In the genomic region with DNA sequence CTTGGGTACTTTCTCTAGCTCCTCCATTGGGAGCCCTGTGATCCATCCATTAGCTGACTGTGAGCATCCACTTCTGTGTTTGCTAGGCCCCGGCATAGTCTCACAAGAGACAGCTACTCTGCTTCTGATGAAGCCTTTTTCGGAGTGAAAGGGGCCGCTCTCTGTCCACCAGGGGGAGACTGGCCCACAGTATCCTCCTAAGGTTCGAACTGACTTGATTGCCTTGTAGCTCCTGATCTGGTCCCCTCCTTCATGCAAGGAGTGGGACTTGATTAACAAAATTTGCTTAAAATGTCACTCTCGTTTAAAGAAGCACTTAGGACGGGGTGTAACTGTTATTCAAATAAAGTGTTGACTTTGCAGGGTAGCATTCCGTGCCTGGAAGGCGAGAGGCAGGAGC, we compare ENCODE assay signal across 11 mouse cellular contexts.
DNase-seq lines count a peak whose midpoint lies in the region; ATAC-seq and TF ChIP-seq lines count a peak whose summit lies in the region.
"Had no signal": no experiment of that assay in that cellular context is flagged by ENCODE, and none has a peak within 500 bp of the region (broad histone marks: within the 10 kb centered on the region; RNA-seq: fewer than 3 reads in every experiment).

No protein-coding gene starts in this region.

- H3K9me3 ChIP-seq in CH12.LX (replicated peaks; ENCODE audit: low read length) = no peaks in the 10 kb centered on the region
- H3K9me3 ChIP-seq in embryonic facial prominence, embryonic 11.5 days (replicated peaks; ENCODE audit: control insufficient read depth, low read length) = no peaks in the 10 kb centered on the region
- H3K9me3 ChIP-seq: heart, embryonic 13.5 days had no signal

- H3K79me2 ChIP-seq in CH12.LX (replicated peaks; ENCODE audit: control insufficient read depth, extremely low read depth, insufficient read depth, poor library complexity, severe bottlenecking) = no peaks in the 10 kb centered on the region

- H3K27ac ChIP-seq in CH12.LX (ENCODE audit: insufficient read depth, low read depth) = no peak overlapping the region
- no peak overlapping the region for H3K27ac ChIP-seq in embryonic facial prominence, embryonic 11.5 days (replicated peaks; ENCODE audit: low read depth, low read length)
- H3K27ac ChIP-seq: heart, embryonic 13.5 days had no signal

- no peak overlapping the region for H3K9ac ChIP-seq in CH12.LX (ENCODE audit: insufficient read depth, low read depth)
- H3K9ac ChIP-seq in embryonic facial prominence, embryonic 11.5 days (replicated peaks; ENCODE audit: low read length) = no peak overlapping the region
- H3K9ac ChIP-seq: heart, embryonic 13.5 days had no signal

- in situ Hi-C loops in CH12.LX (cut with MboI; ENCODE audit: low pct_ligation_motif_present, low pct_unique_long_range_greater_than_20kb, low sequenced_read_pairs) = no loop called here

- WGBS in embryonic facial prominence, embryonic 11.5 days = 41% methylated on average over 8 of the region's 8 CpGs

- H3K4me2 ChIP-seq in CH12.LX (ENCODE audit: insufficient read depth, low read depth, poor library complexity, severe bottlenecking) = no peak overlapping the region
- no peak overlapping the region for H3K4me2 ChIP-seq in embryonic facial prominence, embryonic 11.5 days (ENCODE audit: low read depth, low read length)
- H3K4me2 ChIP-seq: heart, embryonic 13.5 days had no signal

- TF ChIP-seq POLR2A in CH12.LX (IDR thresholded peaks at IDR 0.05; ENCODE audit: low read depth, low read length) = no peak

- DNase-seq in adrenal gland, postnatal 25 days = peak; percentile 9
- DNase-seq in adrenal gland, adult 2 months = no peak
- DNase-seq in layer of hippocampus, postnatal 10 days (ENCODE audit: low spot score in 2 of 2) = peak; percentile 26 to 36
- DNase-seq in layer of hippocampus, adult 11-12 months (ENCODE audit: low spot score) = no peak
- DNase-seq in CH12.LX (ENCODE audit: extremely low read depth) = peak; percentile 27
- peak; percentile 48 for DNase-seq in embryonic facial prominence, embryonic 11.5 days (ENCODE audit: low spot score)
- no peak for DNase-seq in gastrocnemius, postnatal 4 days (ENCODE audit: low spot score in 2 of 2)
- DNase-seq: B cell, adult 2 months; layer of hippocampus, adult 9-11 months had no signal

- no peaks in the 10 kb centered on the region for H3K27me3 ChIP-seq in CH12.LX (replicated peaks)
- no peaks in the 10 kb centered on the region for H3K27me3 ChIP-seq in embryonic facial prominence, embryonic 11.5 days (ENCODE audit: control insufficient read depth, insufficient read depth, low read length)
- H3K27me3 ChIP-seq: heart, embryonic 13.5 days had no signal

- TF ChIP-seq CTCF in CH12.LX (conservative IDR thresholded peaks at IDR 0.05 in 1 of 2, IDR thresholded peaks at IDR 0.05 in 1 of 2; ENCODE audit: low read depth in 2 of 2, low read length in 2 of 2) = peak in 1 of 2 experiments; percentile 54; a peak in 2 of 4 replicates

- dilution Hi-C loops in CH12.LX (cut with MboI; ENCODE audit: extremely low pct_ligation_motif_present, extremely low pct_unique_long_range_greater_than_20kb, low sequenced_read_pairs) = no loop called here

- no peak for ATAC-seq in embryonic facial prominence, embryonic 11.5 days (replicated peaks; ENCODE audit: insufficient number of reproducible peaks, low FRiP score, low TSS enrichment, low read depth)
- no peak for ATAC-seq in monocyte, adult 5-6 weeks (replicated peaks; ENCODE audit: insufficient number of reproducible peaks, low FRiP score, low TSS enrichment, poor library complexity, severe bottlenecking)

- H3K36me3 ChIP-seq in CH12.LX (replicated peaks in 1 of 2; ENCODE audit: control insufficient read depth in 1 of 2, insufficient read depth in 1 of 2, low read length in 1 of 2) = no peaks in the 10 kb centered on the region
- no peaks in the 10 kb centered on the region for H3K36me3 ChIP-seq in embryonic facial prominence, embryonic 11.5 days (replicated peaks; ENCODE audit: control insufficient read depth, insufficient read depth, low read depth, low read length)
- H3K36me3 ChIP-seq: heart, embryonic 13.5 days had no signal

- H3K4me3 ChIP-seq in CH12.LX (replicated peaks in 1 of 3; ENCODE audit: low read depth in 2 of 3, low read length in 2 of 3, poor library complexity in 1 of 3) = no peak overlapping the region
- H3K4me3 ChIP-seq in embryonic facial prominence, embryonic 11.5 days (ENCODE audit: low read depth, low read length) = no peak overlapping the region
- H3K4me3 ChIP-seq: heart, embryonic 13.5 days had no signal

- TF ChIP-seq EP300 in CH12.LX (IDR thresholded peaks at IDR 0.05; ENCODE audit: low read length) = no peak

- H3K4me1 ChIP-seq in CH12.LX (ENCODE audit: control insufficient read depth in 1 of 2, insufficient read depth in 2 of 2) = peaks cover 0 to 17% of the 10 kb centered on the region in 2 experiments; a peak in 2 of 4 replicates
- H3K4me1 ChIP-seq in embryonic facial prominence, embryonic 11.5 days (ENCODE audit: control insufficient read depth, insufficient read depth, low read length) = no peaks in the 10 kb centered on the region
- H3K4me1 ChIP-seq: heart, embryonic 13.5 days had no signal

- peak; percentile 37 for TF ChIP-seq RAD21 in CH12.LX (IDR thresholded peaks at IDR 0.05; ENCODE audit: low read depth, low read length)

TF ChIP-seq in CH12.LX, 34 proteins besides CTCF, POLR2A, EP300 and RAD21:
- TF ChIP-seq USF1 (IDR thresholded peaks at IDR 0.05; ENCODE audit: low read depth, low read length) (no peak), SMC3 (IDR thresholded peaks at IDR 0.05; ENCODE audit: low read depth, low read length) (peak; percentile 42)

Comparison
In these comparisons a context has a peak if more than half of its experiments do, and no peak if none do; other contexts are left out.
1. DNase-seq: peak in adrenal gland, postnatal 25 days (single experiment), layer of hippocampus, postnatal 10 days (2 of 2), CH12.LX (single experiment) and embryonic facial prominence, embryonic 11.5 days (single experiment); none in adrenal gland, adult 2 months (single experiment), layer of hippocampus, adult 11-12 months (single experiment) and gastrocnemius, postnatal 4 days (0 of 2).